Mouse (Mus musculus) erythroblast, embryonic 14.5 days (primary cell): ENCODE measurements at regions not wholly inside any gene's neighbourhood (a gene's known extent, or its start where the extent isn't known, plus 50 kb on each side); places are given as distances from the start of the nearest gene placed in this dataset.

Source experiments
- H3K27me3 ChIP-seq: 2 replicates; pipeline ENCODE4 v1.6.1; 2012; ENCODE audit warnings: inconsistent platforms; ENCODE audit not compliant: control insufficient read depth
- H3K36me3 ChIP-seq: 2 replicates; pipeline ENCODE4 v1.6.1; 2012; ENCODE audit warnings: mild to moderate bottlenecking, inconsistent platforms; ENCODE audit not compliant: control insufficient read depth
- H3K4me1 ChIP-seq: 2 replicates; pipeline ENCODE4 v1.6.1; 2012; ENCODE audit warnings: inconsistent platforms; ENCODE audit not compliant: control insufficient read depth
- H3K4me3 ChIP-seq: replicated peaks from 2 replicates; pipeline ENCODE3; 2012; ENCODE audit warnings: moderate library complexity, mild to moderate bottlenecking, inconsistent platforms
- H3K9me3 ChIP-seq: 2 replicates; pipeline ENCODE4 v1.6.1; 2012; ENCODE audit warnings: low read length, inconsistent platforms, mixed read lengths; ENCODE audit not compliant: control insufficient read depth
- GATA1 ChIP-seq: IDR thresholded peaks from 2 replicates; pipeline ENCODE4 v1.6.1; 2012; ENCODE audit warnings: low read length, inconsistent platforms, mixed read lengths
- TAL1 ChIP-seq: IDR thresholded peaks from 3 replicates; pipeline ENCODE4 v1.6.1; 2012; ENCODE audit warnings: low read length, inconsistent platforms, mixed read lengths

DNA sequence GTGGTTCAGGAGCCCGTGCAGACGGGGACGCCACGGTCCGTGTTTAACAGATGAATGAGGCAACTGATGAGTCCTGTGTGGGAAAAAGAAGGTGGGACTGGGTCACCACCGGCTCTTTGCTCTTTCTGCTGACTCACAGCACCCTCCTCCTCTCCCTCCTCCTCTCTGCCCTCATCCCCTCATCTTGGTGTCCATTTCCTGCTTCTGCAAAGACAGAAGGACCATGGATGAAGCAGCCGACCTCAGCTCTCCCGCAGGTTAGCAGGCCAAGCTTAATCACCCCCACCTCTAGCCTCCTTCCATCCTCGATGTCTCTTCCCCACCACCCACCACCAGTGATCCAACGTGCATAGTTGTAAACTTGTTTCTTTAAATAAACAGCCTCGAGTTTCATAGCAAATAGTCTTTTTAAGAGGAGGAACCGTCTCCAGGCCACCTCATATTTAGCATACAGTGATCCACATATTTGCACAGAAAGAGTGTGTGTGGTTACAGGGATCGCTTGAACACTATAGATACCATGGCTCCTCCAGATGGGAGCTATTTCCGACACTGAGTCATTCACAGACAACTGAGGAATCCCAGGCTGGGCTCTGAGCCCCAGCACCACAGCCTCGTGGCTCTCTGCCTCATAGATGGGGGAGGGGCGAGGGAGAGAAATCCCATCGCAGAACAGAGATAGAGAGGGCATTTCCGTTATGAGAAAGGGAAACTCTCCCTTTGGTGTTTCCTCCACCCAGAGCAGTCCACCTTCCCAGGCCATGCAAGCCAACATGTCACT, 58.6 kb upstream of the Cplx2 start:
- H3K4me3 ChIP-seq, result no peak overlapping the region
- H3K4me1 ChIP-seq, result no peaks in the 10 kb centered on the region
- no peaks in the 10 kb centered on the region for H3K9me3 ChIP-seq
- TF ChIP-seq TAL1 (no peak), GATA1 (no peak)
- H3K36me3 ChIP-seq, result no peaks in the 10 kb centered on the region
- H3K27me3 ChIP-seq, result no peaks in the 10 kb centered on the region

DNA sequence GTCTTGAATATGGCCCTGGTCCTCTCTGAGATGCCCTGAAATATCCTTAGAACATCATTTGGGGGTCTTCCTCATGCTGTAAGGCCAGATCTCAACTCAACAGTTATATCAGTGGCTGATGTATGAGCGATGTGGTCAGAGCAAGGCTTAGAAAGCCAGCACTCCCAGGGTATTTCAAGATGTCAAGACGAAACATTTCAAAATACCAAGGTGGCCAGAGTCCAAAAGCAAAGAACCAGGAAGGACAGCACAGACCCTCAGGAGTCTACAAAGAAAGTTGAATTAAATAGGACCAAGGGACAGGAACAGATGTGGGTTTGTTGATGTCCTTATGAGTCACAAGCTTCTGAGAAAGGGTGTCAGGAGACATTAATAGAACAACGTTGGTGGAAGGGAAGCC, 55.8 kb upstream of the Cplx2 start:
- Histone ChIP-seq H3K27me3 (no peaks in the 10 kb centered on the region), H3K36me3 (no peaks in the 10 kb centered on the region), H3K9me3 (no peaks in the 10 kb centered on the region), H3K4me1 (no peaks in the 10 kb centered on the region), H3K4me3 (no peak overlapping the region)
- no peak for TF ChIP-seq GATA1
- no peak for TF ChIP-seq TAL1

DNA sequence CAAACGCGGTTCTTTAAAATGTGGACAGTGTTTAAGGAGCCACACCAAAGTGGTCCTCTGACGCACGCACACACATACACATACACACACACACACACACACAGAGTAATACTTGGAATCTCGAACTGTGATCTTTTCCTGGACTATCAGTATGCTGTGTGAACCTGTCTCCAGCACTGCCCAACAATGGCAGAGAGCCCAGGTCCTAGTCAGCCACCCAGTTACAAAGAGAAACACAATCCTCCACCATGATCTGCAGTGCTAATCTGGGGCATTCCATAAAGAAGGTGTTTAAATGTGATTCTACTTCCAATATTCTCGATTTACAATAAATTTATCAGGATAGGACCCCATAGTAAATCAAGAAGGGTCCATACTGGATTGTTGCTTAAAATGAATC, 54.2 kb upstream of the Cplx2 start:
- Histone ChIP-seq H3K9me3 (no peaks in the 10 kb centered on the region), H3K4me1 (no peaks in the 10 kb centered on the region), H3K4me3 (no peak overlapping the region), H3K27me3 (no peaks in the 10 kb centered on the region), H3K36me3 (no peaks in the 10 kb centered on the region)
- TF ChIP-seq TAL1 (no peak), GATA1 (no peak)

DNA sequence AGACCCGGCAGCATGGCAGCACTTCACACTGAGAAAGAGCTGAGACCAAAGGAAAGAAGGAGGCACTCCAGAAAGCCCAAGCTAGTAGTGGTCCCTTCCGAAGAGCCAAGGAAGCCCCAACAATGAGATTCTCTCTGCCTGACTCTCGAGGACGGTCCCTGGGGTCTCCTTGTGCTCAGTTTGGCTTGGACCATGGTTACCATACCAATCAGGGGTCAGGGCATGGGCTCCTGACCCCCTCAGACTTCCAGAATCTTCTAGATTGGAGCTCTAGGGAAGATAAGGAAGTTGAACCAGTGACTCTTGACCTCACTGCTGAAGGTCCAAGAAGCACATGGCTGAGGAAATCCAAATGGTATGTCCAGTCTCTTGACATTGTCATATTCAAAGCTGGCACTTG, 53.0 kb upstream of the Cplx2 start:
- Histone ChIP-seq H3K9me3 (no peaks in the 10 kb centered on the region), H3K4me3 (no peak overlapping the region), H3K36me3 (no peaks in the 10 kb centered on the region), H3K4me1 (no peaks in the 10 kb centered on the region), H3K27me3 (no peaks in the 10 kb centered on the region)
- TF ChIP-seq TAL1, result no peak
- no peak for TF ChIP-seq GATA1

DNA sequence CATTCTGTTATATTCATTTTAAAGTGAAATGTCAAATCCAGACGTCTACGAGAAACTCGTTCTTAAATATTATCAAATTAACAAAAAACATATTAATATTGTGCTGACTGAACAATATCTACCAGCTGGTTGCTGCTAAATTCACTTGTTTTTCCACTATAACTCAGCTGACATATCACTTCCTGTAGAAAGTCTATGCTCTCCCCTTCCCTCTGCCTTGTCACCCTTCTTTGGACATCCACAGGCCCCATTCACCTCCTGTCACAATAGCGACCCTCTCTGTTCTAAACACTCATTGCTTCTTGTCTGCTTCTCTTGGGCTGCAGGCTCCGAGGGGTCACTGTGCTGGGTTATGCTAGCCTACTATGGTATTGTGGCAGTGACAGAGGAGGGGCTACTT, 52.5 kb upstream of the Cplx2 start:
- H3K27me3 ChIP-seq, result no peaks in the 10 kb centered on the region
- H3K4me3 ChIP-seq, result no peak overlapping the region
- H3K4me1 ChIP-seq, result no peaks in the 10 kb centered on the region
- H3K9me3 ChIP-seq, result no peaks in the 10 kb centered on the region
- no peaks in the 10 kb centered on the region for H3K36me3 ChIP-seq
- no peak for TF ChIP-seq GATA1

DNA sequence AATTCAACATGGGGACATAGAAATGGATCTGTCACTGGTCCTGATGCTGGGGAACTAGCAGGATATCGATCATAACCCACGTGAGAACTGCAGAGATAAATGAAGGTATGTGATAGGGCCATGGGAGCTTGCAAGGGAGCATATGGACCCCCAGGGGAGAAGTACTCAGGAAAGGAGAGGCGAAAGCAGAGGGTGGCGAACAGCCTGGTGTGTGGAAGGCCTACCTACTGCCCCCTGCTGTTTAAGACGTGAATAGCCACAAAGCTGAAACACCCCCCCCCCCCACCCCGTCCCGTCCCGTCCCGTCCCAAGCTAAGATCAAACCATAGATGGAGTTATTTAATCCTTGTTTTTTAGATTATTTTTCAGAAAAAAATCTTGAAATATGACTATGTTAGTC, 50.9 kb upstream of the Cplx2 start:
- TF ChIP-seq GATA1, result no peak
- no peak for TF ChIP-seq TAL1
- Histone ChIP-seq H3K4me3 (no peak overlapping the region), H3K4me1 (no peaks in the 10 kb centered on the region), H3K27me3 (no peaks in the 10 kb centered on the region), H3K9me3 (no peaks in the 10 kb centered on the region), H3K36me3 (no peaks in the 10 kb centered on the region)

DNA sequence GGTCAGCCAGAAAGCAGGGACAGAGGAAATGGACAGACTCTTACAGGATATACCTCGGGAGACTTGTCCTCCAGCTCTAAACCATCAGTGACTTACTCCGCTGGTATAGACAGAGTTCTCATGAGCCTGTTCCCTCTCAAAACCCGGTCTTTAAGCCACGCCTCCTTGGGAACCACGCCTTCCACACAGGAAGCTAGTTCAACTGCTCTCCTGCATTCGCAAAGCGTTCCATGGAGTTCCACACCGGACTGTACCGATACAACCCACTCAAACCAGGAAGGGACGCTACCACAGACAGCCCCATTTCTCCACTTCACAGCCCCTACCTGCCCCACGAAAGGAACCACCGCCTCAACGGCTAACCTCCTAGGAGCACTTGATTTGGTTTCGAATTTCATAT, 50.1 kb upstream of the Cplx2 start:
- Histone ChIP-seq H3K9me3 (no peaks in the 10 kb centered on the region), H3K4me1 (no peaks in the 10 kb centered on the region), H3K36me3 (no peaks in the 10 kb centered on the region), H3K4me3 (no peak overlapping the region), H3K27me3 (no peaks in the 10 kb centered on the region)
- TF ChIP-seq GATA1, result no peak
- TF ChIP-seq TAL1, result no peak
